Mouse (Mus musculus) kidney, embryonic 14.5 days (tissue): Measurements from ENCODE around the gene Galntl6. TPM values are rescaled to one million over a fixed set of nuclear protein-coding genes. Genes with fewer than 3 reads are reported as not detected.

Experiments used
- ATAC-seq: fragments of 200-750 bp; cut with Nextera tagmentation; 2 replicates; pipeline ENCODE4 v1.8.0; 2017; ENCODE audit warnings: moderate number of reproducible peaks, mild to moderate bottlenecking, moderate TSS enrichment, moderate library complexity; ENCODE audit not compliant: low FRiP score, low TSS enrichment
- H3K27ac ChIP-seq: fragments of 300-500 bp; sonication (generic); 2 replicates; pipeline ENCODE4 v1.5.1; 2014; ENCODE audit warnings: low read depth, mild to moderate bottlenecking, low read length, moderate library complexity, mixed read lengths
- H3K27me3 ChIP-seq: fragments of 300-500 bp; sonication (generic); 2 replicates; pipeline ENCODE4 v1.6.1; 2014; ENCODE audit warnings: mild to moderate bottlenecking, low read length; ENCODE audit not compliant: control insufficient read depth, insufficient read depth
- H3K36me3 ChIP-seq: fragments of 300-500 bp; sonication (generic); 2 replicates; pipeline ENCODE4 v1.6.1; 2014; ENCODE audit warnings: low read length, mixed read lengths; ENCODE audit not compliant: control insufficient read depth, insufficient read depth
- H3K4me1 ChIP-seq: fragments of 300-500 bp; sonication (generic); 2 replicates; pipeline ENCODE4 v1.6.1; 2014; ENCODE audit warnings: low read length, mixed read lengths; ENCODE audit not compliant: control insufficient read depth, insufficient read depth
- H3K4me2 ChIP-seq: fragments of 300-500 bp; sonication (generic); replicated peaks from 2 replicates; pipeline ENCODE4 v1.6.1; 2014; ENCODE audit warnings: low read depth, mild to moderate bottlenecking, low read length
- H3K4me3 ChIP-seq: fragments of 300-500 bp; sonication (generic); 2 replicates; pipeline ENCODE4 v1.5.1; 2014; ENCODE audit warnings: mild to moderate bottlenecking, low read length
- H3K9ac ChIP-seq: fragments of 300-500 bp; sonication (generic); 2 replicates; pipeline ENCODE4 v1.6.1; 2014; ENCODE audit warnings: low read depth, mild to moderate bottlenecking, low read length, moderate library complexity
- H3K9me3 ChIP-seq: fragments of 300-500 bp; sonication (generic); 2 replicates; pipeline ENCODE4 v1.6.1; 2016; ENCODE audit warnings: low read length; ENCODE audit not compliant: control insufficient read depth
- WGBS: fragments of 180-500 bp; shearing (Covaris S2); extraction: QIAGEN DNeasy Blood & Tissue Kit; methylation state at CpG from one replicate; pipeline ENCODE4 v1.1.7; 2014; 5-methylcytosine and 5-hydroxymethylcytosine counted together
- polyA plus RNA-seq: library from polyadenylated mRNA; unstranded; fragments of >200 nt; fragmentation: Nextera tagmentation; extraction: Ambion mirVana; gene quantifications from 2 replicates; pipeline ENCODE4 v1.2.1, GENCODE M21; 2014

Galntl6 gene
- polyA plus RNA-seq, 1 experiment from 2014 or later, result 2.1 TPM

DNA sequence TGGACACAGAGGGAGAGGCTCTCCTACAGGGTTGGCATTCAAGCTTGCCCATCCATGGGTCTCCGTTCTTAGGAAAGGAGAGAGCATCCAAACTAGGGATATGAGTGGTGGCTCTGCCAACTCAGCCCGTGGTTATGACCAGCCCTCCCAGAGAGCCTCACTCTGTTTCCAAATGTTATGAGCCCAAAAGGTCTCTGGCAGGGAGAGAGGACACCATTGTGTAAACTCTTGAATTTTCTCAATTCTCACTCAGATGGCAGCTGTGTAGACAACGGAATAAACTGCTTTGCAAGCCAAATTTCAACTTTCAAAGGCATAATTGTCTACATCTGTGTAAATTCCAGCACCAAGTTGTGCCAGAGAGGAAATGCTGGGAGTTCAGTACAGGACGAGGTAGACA is 1105.4 kb downstream of the Galntl6 start:
- Histone ChIP-seq H3K9me3 (no peaks in the 10 kb centered on the region), H3K9ac (no peak overlapping the region), H3K4me1 (no peaks in the 10 kb centered on the region), H3K27me3 (no peaks in the 10 kb centered on the region), H3K27ac (no peak overlapping the region), H3K4me2 (no peak overlapping the region), H3K36me3 (no peaks in the 10 kb centered on the region), H3K4me3 (no peak overlapping the region)
- no peak for ATAC-seq
- 81% methylated on average over 4 of the region's 4 CpGs for WGBS

- 85% methylated on average over 4 of the region's 4 CpGs for WGBS
- H3K4me3 ChIP-seq, result no peak overlapping the region
- no peaks in the 10 kb centered on the region for H3K4me1 ChIP-seq
- no peaks in the 10 kb centered on the region for H3K9me3 ChIP-seq
- no peak overlapping the region for H3K9ac ChIP-seq
- no peaks in the 10 kb centered on the region for H3K36me3 ChIP-seq
- no peak overlapping the region for H3K4me2 ChIP-seq
- no peak for ATAC-seq
- H3K27me3 ChIP-seq, result no peaks in the 10 kb centered on the region
- no peak overlapping the region for H3K27ac ChIP-seq
Observed at GRCm38 (mm10) chr8:57805094-57805493, 1107.3 kb downstream of the Galntl6 start.

DNA sequence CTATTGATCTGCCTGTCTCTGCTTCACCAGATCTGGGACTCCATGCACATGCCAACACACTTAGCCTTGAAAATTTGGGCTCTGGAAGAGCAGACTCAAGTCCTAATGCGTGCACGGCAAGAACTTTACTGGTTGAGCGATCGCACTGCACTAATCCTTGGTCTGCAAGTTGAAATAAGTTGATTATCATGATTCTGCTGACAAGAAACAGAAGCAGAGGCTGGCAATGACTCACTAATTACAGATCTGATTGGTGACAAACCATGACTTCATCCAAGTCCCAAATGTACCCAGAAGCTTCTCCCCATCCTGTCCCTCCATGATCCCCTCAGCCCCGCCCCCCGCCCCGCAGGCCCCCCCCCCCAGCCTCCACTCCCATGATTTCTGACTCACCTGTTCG is 1108.6 kb downstream of the Galntl6 start:
- H3K9ac ChIP-seq, result no peak overlapping the region
- H3K4me1 ChIP-seq, result peaks cover 4% of the 10 kb centered on the region; the same call in 1 of the 2 replicates
- H3K27me3 ChIP-seq, result no peaks in the 10 kb centered on the region
- no peak for ATAC-seq
- 83% methylated on average over 8 of the region's 8 CpGs for WGBS
- H3K9me3 ChIP-seq, result no peaks in the 10 kb centered on the region
- H3K27ac ChIP-seq, result no peak overlapping the region
- H3K36me3 ChIP-seq, result no peaks in the 10 kb centered on the region
- H3K4me3 ChIP-seq, result no peak overlapping the region
- H3K4me2 ChIP-seq, result no peak overlapping the region

GRCm38 (mm10) chr8:57801197-57801596 is 1111.2 kb downstream of the Galntl6 start:
- Histone ChIP-seq H3K9ac (no peak overlapping the region), H3K36me3 (no peaks in the 10 kb centered on the region), H3K27ac (no peak overlapping the region), H3K4me3 (no peak overlapping the region), H3K9me3 (no peaks in the 10 kb centered on the region), H3K4me2 (no peak overlapping the region), H3K4me1 (peaks cover 4% of the 10 kb centered on the region; the same call in 1 of the 2 replicates), H3K27me3 (no peaks in the 10 kb centered on the region)
- ATAC-seq, result no peak
- 67% methylated on average over 4 of the region's 4 CpGs for WGBS

- no peaks in the 10 kb centered on the region for H3K27me3 ChIP-seq
- no peaks in the 10 kb centered on the region for H3K36me3 ChIP-seq
- H3K9ac ChIP-seq, result no peak overlapping the region
- H3K4me2 ChIP-seq, result peak overlapping the region; percentile 42
- 21% methylated on average over 4 of the region's 4 CpGs for WGBS
- H3K4me3 ChIP-seq, result peak overlapping the region; percentile 35; the same call in 1 of the 2 replicates
- H3K9me3 ChIP-seq, result no peaks in the 10 kb centered on the region
- ATAC-seq, result peak; percentile 91
- H3K4me1 ChIP-seq, result peaks cover 4% of the 10 kb centered on the region; the same call in 1 of the 2 replicates
- peak overlapping the region; percentile 76; the same call in 1 of the 2 replicates for H3K27ac ChIP-seq
Observed at GRCm38 (mm10) chr8:57800327-57800726, 1112.1 kb downstream of the Galntl6 start.

GRCm38 (mm10) chr8:57799797-57800204 is 1112.6 kb downstream of the Galntl6 start:
- peak; percentile 89 for ATAC-seq
- H3K9ac ChIP-seq, result peak overlapping the region; percentile 47; the same call in 1 of the 2 replicates
- H3K4me3 ChIP-seq, result peak overlapping the region; percentile 35; the same call in 1 of the 2 replicates
- 7% methylated on average over 12 of the region's 12 CpGs for WGBS
- H3K4me2 ChIP-seq, result peak overlapping the region; percentile 42
- no peaks in the 10 kb centered on the region for H3K36me3 ChIP-seq
- H3K4me1 ChIP-seq, result peaks cover 4% of the 10 kb centered on the region; the same call in 1 of the 2 replicates
- H3K27me3 ChIP-seq, result no peaks in the 10 kb centered on the region
- no peaks in the 10 kb centered on the region for H3K9me3 ChIP-seq
- peak overlapping the region; percentile 76; the same call in 1 of the 2 replicates for H3K27ac ChIP-seq

- Histone ChIP-seq H3K4me1 (no peaks in the 10 kb centered on the region), H3K27ac (no peak overlapping the region), H3K9ac (no peak overlapping the region), H3K36me3 (no peaks in the 10 kb centered on the region), H3K9me3 (no peaks in the 10 kb centered on the region), H3K4me3 (no peak overlapping the region), H3K4me2 (no peak overlapping the region), H3K27me3 (no peaks in the 10 kb centered on the region)
- 39% methylated on average over 4 of the region's 4 CpGs for WGBS
- ATAC-seq, result no peak
Observed at GRCm38 (mm10) chr8:57793455-57793854, 1119.0 kb downstream of the Galntl6 start.

GRCm38 (mm10) chr8:57792246-57792645 is 1120.2 kb downstream of the Galntl6 start:
- no peaks in the 10 kb centered on the region for H3K4me1 ChIP-seq
- no peak overlapping the region for H3K9ac ChIP-seq
- WGBS, result 82% methylated on average over 7 of the region's 7 CpGs
- H3K9me3 ChIP-seq, result no peaks in the 10 kb centered on the region
- H3K27me3 ChIP-seq, result no peaks in the 10 kb centered on the region
- H3K36me3 ChIP-seq, result no peaks in the 10 kb centered on the region
- H3K27ac ChIP-seq, result no peak overlapping the region
- no peak overlapping the region for H3K4me3 ChIP-seq
- no peak for ATAC-seq
- H3K4me2 ChIP-seq, result no peak overlapping the region

GRCm38 (mm10) chr8:57791309-57791721 is 1121.1 kb downstream of the Galntl6 start:
- H3K4me1 ChIP-seq, result no peaks in the 10 kb centered on the region
- H3K4me3 ChIP-seq, result no peak overlapping the region
- no peak overlapping the region for H3K27ac ChIP-seq
- H3K9ac ChIP-seq, result no peak overlapping the region
- WGBS, result 20% methylated on average over 5 of the region's 5 CpGs
- no peaks in the 10 kb centered on the region for H3K36me3 ChIP-seq
- H3K27me3 ChIP-seq, result no peaks in the 10 kb centered on the region
- H3K4me2 ChIP-seq, result no peak overlapping the region
- H3K9me3 ChIP-seq, result no peaks in the 10 kb centered on the region
- peak; percentile 76 for ATAC-seq
